20 mouse cellular contexts compared by ENCODE assay signal in genomic region chr13:92423711-92424110, GRCm38 (mm10). TPM values are rescaled to one million over a fixed set of nuclear protein-coding genes. Genes with fewer than 3 reads are reported as not detected.
DNase-seq lines count a peak whose midpoint lies in the region.
"Had no signal": no experiment of that assay in that cellular context is flagged by ENCODE, and none has a peak within 500 bp of the region (broad histone marks: within the 10 kb centered on the region; RNA-seq: fewer than 3 reads in every experiment).

No protein-coding gene starts in this region.

- intact Hi-C loops in left cerebral cortex, postnatal 36 days (cut with DNase I), result no loop called here

- DNase-seq in frontal cortex, postnatal 36 days (ENCODE audit: low spot score in 2 of 2), result peak; percentile 5 to 42
- no peak for DNase-seq in frontal cortex, postnatal 14 days (ENCODE audit: low spot score in 2 of 2)
- DNase-seq in retina, postnatal 1 day, result peak; percentile 4
- no peak for DNase-seq in retina, embryonic 14.5 days (ENCODE audit: low spot score)
- DNase-seq in Muller cell, postnatal 12 days (ENCODE audit: inconsistent ontology term), result peak; percentile 3
- peak; percentile 62 for DNase-seq in brain, adult 2 months (ENCODE audit: low read depth, low spot score)
- DNase-seq in left cerebral cortex, postnatal 36 days (ENCODE audit: low spot score in 2 of 2), result no peak
- no peak for DNase-seq in urinary bladder, postnatal 25 days (ENCODE audit: low spot score)
- DNase-seq: adrenal gland, adult 8-10 months; adrenal gland, postnatal 14 days; adrenal gland, postnatal 36 days; cerebellum, adult 11 months; cerebellum, adult 18-20 months; cerebellum, adult 8-10 months; cerebellum, adult 9-11 months; cerebellum, postnatal 14 days; cerebellum, postnatal 36 days; embryo, embryonic 11 days had no signal

RNA-seq across cellular contexts. Expression of gene Ankrd34b, which starts 2.0 kb away (rescaled TPM):
- total RNA-seq in left cerebral cortex, postnatal 36 days (2021), result 10 to 100 TPM; 17.4 to 17.8 TPM
- total RNA-seq: common myeloid progenitor, adult 5-6 weeks; MEL had no signal

Comparison
In these comparisons a context has a peak if more than half of its experiments do, and no peak if none do; other contexts are left out.
1. DNase-seq: peak in frontal cortex, postnatal 36 days (2 of 2), retina, postnatal 1 day (single experiment), Muller cell, postnatal 12 days (single experiment) and brain, adult 2 months (single experiment); none in frontal cortex, postnatal 14 days (0 of 2), retina, embryonic 14.5 days (single experiment), left cerebral cortex, postnatal 36 days (0 of 2) and urinary bladder, postnatal 25 days (single experiment).